Mouse (Mus musculus) embryonic facial prominence, embryonic 14.5 days (tissue): ENCODE measurements around the gene Htra1. TPM values are rescaled to one million over a fixed set of nuclear protein-coding genes. Genes with fewer than 3 reads are reported as not detected.
A peak's percentile ranks its signal among the peaks of the same experiment; 100 is the strongest.

Source experiments
- ATAC-seq: fragments of 200-750 bp; cut with Nextera tagmentation; 2 replicates; pipeline ENCODE4 v1.8.0; 2017; ENCODE audit warnings: low read depth, moderate number of reproducible peaks, moderate TSS enrichment
- DNase-seq: peaks from one replicate; pipeline ENCODE4 v3.0.0-alpha.2; 2015; ENCODE audit warnings: low spot score
- H3K27ac ChIP-seq: fragments of 300-500 bp; sonication (generic); replicated peaks from 2 replicates; pipeline ENCODE4 v1.5.1; 2014; ENCODE audit warnings: low read depth, mild to moderate bottlenecking, low read length, moderate library complexity
- H3K27me3 ChIP-seq: fragments of 300-500 bp; sonication (generic); replicated peaks from 2 replicates; pipeline ENCODE4 v1.6.1; 2014; ENCODE audit warnings: low read length; ENCODE audit not compliant: control insufficient read depth, insufficient read depth
- H3K36me3 ChIP-seq: fragments of 300-500 bp; sonication (generic); 2 replicates; pipeline ENCODE4 v1.6.1; 2014; ENCODE audit warnings: low read length, mixed read lengths; ENCODE audit not compliant: control insufficient read depth, insufficient read depth
- H3K4me1 ChIP-seq: fragments of 300-500 bp; sonication (generic); 2 replicates; pipeline ENCODE4 v1.6.1; 2014; ENCODE audit warnings: antibody characterized with exemption, low read length; ENCODE audit not compliant: control insufficient read depth, insufficient read depth
- H3K4me2 ChIP-seq: fragments of 300-500 bp; sonication (generic); 2 replicates; pipeline ENCODE4 v1.6.1; 2014; ENCODE audit warnings: low read depth, mild to moderate bottlenecking, low read length, moderate library complexity, mixed read lengths
- H3K4me3 ChIP-seq: fragments of 300-500 bp; sonication (generic); 2 replicates; pipeline ENCODE4 v1.5.1; 2014; ENCODE audit warnings: low read depth, mild to moderate bottlenecking, low read length
- H3K9ac ChIP-seq: fragments of 300-500 bp; sonication (generic); 2 replicates; pipeline ENCODE4 v1.6.1; 2014; ENCODE audit warnings: low read depth, mild to moderate bottlenecking, low read length, moderate library complexity, mixed read lengths
- H3K9me3 ChIP-seq: fragments of 300-500 bp; sonication (generic); 2 replicates; pipeline ENCODE4 v1.6.1; 2016; ENCODE audit warnings: low read length; ENCODE audit not compliant: control insufficient read depth
- WGBS: fragments of 180-500 bp; shearing (Covaris S2); extraction: QIAGEN DNeasy Blood & Tissue Kit; methylation state at CpG from one replicate; pipeline ENCODE4 v1.1.7; 2014; 5-methylcytosine and 5-hydroxymethylcytosine counted together
- polyA plus RNA-seq: library from polyadenylated mRNA; unstranded; fragments of >200 nt; fragmentation: Nextera tagmentation; extraction: Ambion mirVana; gene quantifications from 2 replicates; pipeline ENCODE4 v1.2.1, GENCODE M21; 2014

Gene Htra1
- polyA plus RNA-seq, 1 experiment from 2014 or later, result 128 TPM

GRCm38 (mm10) chr7:130977794-130978521 is 42.0 kb downstream of the Htra1 start:
- ATAC-seq, result peak; percentile 28; the same call in 1 of the 2 replicates
- no peak overlapping the region for H3K4me3 ChIP-seq
- no peaks in the 10 kb centered on the region for H3K27me3 ChIP-seq
- DNase-seq, result peak; percentile 75
- WGBS, result 42% methylated on average over 5 of the region's 5 CpGs
- no peaks in the 10 kb centered on the region for H3K36me3 ChIP-seq
- peaks cover 33% of the 10 kb centered on the region for H3K4me1 ChIP-seq
- no peak overlapping the region for H3K9ac ChIP-seq
- H3K4me2 ChIP-seq, result no peak overlapping the region
- no peak overlapping the region for H3K27ac ChIP-seq
- no peaks in the 10 kb centered on the region for H3K9me3 ChIP-seq

GRCm38 (mm10) chr7:130978545-130978944 is 42.6 kb downstream of the Htra1 start:
- peaks cover 33% of the 10 kb centered on the region for H3K4me1 ChIP-seq
- no peaks in the 10 kb centered on the region for H3K27me3 ChIP-seq
- H3K27ac ChIP-seq, result no peak overlapping the region
- H3K9me3 ChIP-seq, result no peaks in the 10 kb centered on the region
- H3K36me3 ChIP-seq, result no peaks in the 10 kb centered on the region
- no peak overlapping the region for H3K4me3 ChIP-seq
- H3K9ac ChIP-seq, result no peak overlapping the region
- ATAC-seq (no peak), DNase-seq (no peak)
- no peak overlapping the region for H3K4me2 ChIP-seq
- WGBS, result 79% methylated on average over 1 of the region's 1 CpGs

GRCm38 (mm10) chr7:130980130-130980529 is 44.2 kb downstream of the Htra1 start:
- ATAC-seq (no peak), DNase-seq (no peak)
- peaks cover 33% of the 10 kb centered on the region for H3K4me1 ChIP-seq
- no peaks in the 10 kb centered on the region for H3K27me3 ChIP-seq
- H3K4me3 ChIP-seq, result no peak overlapping the region
- WGBS, result 65% methylated on average over 5 of the region's 5 CpGs
- H3K9ac ChIP-seq, result no peak overlapping the region
- H3K27ac ChIP-seq, result no peak overlapping the region
- no peaks in the 10 kb centered on the region for H3K36me3 ChIP-seq
- H3K9me3 ChIP-seq, result no peaks in the 10 kb centered on the region
- no peak overlapping the region for H3K4me2 ChIP-seq

GRCm38 (mm10) chr7:130982371-130982770 is 46.5 kb downstream of the Htra1 start:
- H3K4me3 ChIP-seq, result no peak overlapping the region
- 28% methylated on average over 4 of the region's 4 CpGs for WGBS
- H3K9me3 ChIP-seq, result no peaks in the 10 kb centered on the region
- H3K4me1 ChIP-seq, result peaks cover 17% of the 10 kb centered on the region
- no peak overlapping the region for H3K4me2 ChIP-seq
- H3K27me3 ChIP-seq, result no peaks in the 10 kb centered on the region
- H3K27ac ChIP-seq, result peak overlapping the region; percentile 66
- peak; percentile 73 for ATAC-seq
- peak; percentile 79 for DNase-seq
- H3K9ac ChIP-seq, result no peak overlapping the region
- H3K36me3 ChIP-seq, result no peaks in the 10 kb centered on the region

- DNase-seq, result no peak
- H3K9ac ChIP-seq, result no peak overlapping the region
- peaks cover 14% of the 10 kb centered on the region for H3K4me1 ChIP-seq
- H3K9me3 ChIP-seq, result no peaks in the 10 kb centered on the region
- H3K27me3 ChIP-seq, result no peaks in the 10 kb centered on the region
- H3K4me3 ChIP-seq, result no peak overlapping the region
- no peak overlapping the region for H3K4me2 ChIP-seq
- 63% methylated on average over 3 of the region's 3 CpGs for WGBS
- peak; percentile 19; the same call in 1 of the 2 replicates for ATAC-seq
- peak overlapping the region; percentile 66; the same call in 1 of the 2 replicates for H3K27ac ChIP-seq
- no peaks in the 10 kb centered on the region for H3K36me3 ChIP-seq
Observed at GRCm38 (mm10) chr7:130982881-130983280, 47.0 kb downstream of the Htra1 start.

- peaks cover 15% of the 10 kb centered on the region for H3K4me1 ChIP-seq
- H3K36me3 ChIP-seq, result no peaks in the 10 kb centered on the region
- H3K4me2 ChIP-seq, result no peak overlapping the region
- no peak overlapping the region for H3K27ac ChIP-seq
- no peak overlapping the region for H3K9ac ChIP-seq
- WGBS, result 71% methylated on average over 7 of the region's 7 CpGs
- H3K9me3 ChIP-seq, result no peaks in the 10 kb centered on the region
- no peaks in the 10 kb centered on the region for H3K27me3 ChIP-seq
- DNase-seq, result no peak
- no peak overlapping the region for H3K4me3 ChIP-seq
- ATAC-seq, result no peak
Observed at GRCm38 (mm10) chr7:130984294-130984693, 48.4 kb downstream of the Htra1 start.

GRCm38 (mm10) chr7:130985193-130985592 is 49.3 kb downstream of the Htra1 start:
- H3K9me3 ChIP-seq, result no peaks in the 10 kb centered on the region
- no peak for ATAC-seq
- no peaks in the 10 kb centered on the region for H3K36me3 ChIP-seq
- no peak overlapping the region for H3K4me3 ChIP-seq
- no peak overlapping the region for H3K9ac ChIP-seq
- no peak overlapping the region for H3K4me2 ChIP-seq
- no peak for DNase-seq
- H3K4me1 ChIP-seq, result peaks cover 15% of the 10 kb centered on the region
- no peak overlapping the region for H3K27ac ChIP-seq
- no peaks in the 10 kb centered on the region for H3K27me3 ChIP-seq
- WGBS, result 76% methylated on average over 12 of the region's 12 CpGs

GRCm38 (mm10) chr7:130985716-130986115 is 49.8 kb downstream of the Htra1 start:
- DNase-seq, result no peak

GRCm38 (mm10) chr7:130988146-130988545 is 52.2 kb downstream of the Htra1 start:
- Histone ChIP-seq H3K9ac (no peak overlapping the region), H3K9me3 (no peaks in the 10 kb centered on the region), H3K27ac (no peak overlapping the region), H3K4me2 (no peak overlapping the region), H3K36me3 (no peaks in the 10 kb centered on the region), H3K27me3 (no peaks in the 10 kb centered on the region), H3K4me3 (no peak overlapping the region), H3K4me1 (peaks cover 12% of the 10 kb centered on the region)
- peak; percentile 83 for DNase-seq
- peak; percentile 67; the same call in 1 of the 2 replicates for ATAC-seq
- 27% methylated on average over 5 of the region's 5 CpGs for WGBS

More at GRCm38 (mm10) chr7:130985716-130986115, 49.8 kb downstream of the Htra1 start:
- no peak overlapping the region for H3K9ac ChIP-seq
- no peak overlapping the region for H3K4me2 ChIP-seq
- H3K27ac ChIP-seq, result no peak overlapping the region
- no peaks in the 10 kb centered on the region for H3K9me3 ChIP-seq
- ATAC-seq, result no peak
- WGBS, result 76% methylated on average over 3 of the region's 3 CpGs
- no peaks in the 10 kb centered on the region for H3K27me3 ChIP-seq
- H3K4me1 ChIP-seq, result peaks cover 15% of the 10 kb centered on the region
- H3K4me3 ChIP-seq, result no peak overlapping the region
- H3K36me3 ChIP-seq, result no peaks in the 10 kb centered on the region
